Mouse (Mus musculus): Measurements from ENCODE around the gene Cdca3. TPM values are rescaled to one million over a fixed set of nuclear protein-coding genes. Genes with fewer than 3 reads are reported as not detected.

The Cdca3 gene
- polyA plus RNA-seq, 1 experiment from 2014 or later, result 166 TPM

Other genes with a start within 250 kb of the Cdca3 start
- 0.24 TPM in 1 of 2 replicates, not detected in the other for gene C1s2, start 193.5 kb upstream of the Cdca3 start, polyA plus RNA-seq (2015; fragmentation: Nextera tagmentation; extraction: Ambion mirVana)
- gene Lpcat3, start 166.5 kb upstream of the Cdca3 start, polyA plus RNA-seq (2015; fragmentation: Nextera tagmentation; extraction: Ambion mirVana), result 56.4 and 57.0 TPM in 2 replicates
- 190 and 201 TPM in 2 replicates for gene Emg1, start 117.4 kb upstream of the Cdca3 start, polyA plus RNA-seq (2015; fragmentation: Nextera tagmentation; extraction: Ambion mirVana)
- gene Phb2, start 117.2 kb upstream of the Cdca3 start, polyA plus RNA-seq (2015; fragmentation: Nextera tagmentation; extraction: Ambion mirVana), result 324 and 325 TPM in 2 replicates
- gene Ptpn6, start 90.8 kb upstream of the Cdca3 start, polyA plus RNA-seq (2015; fragmentation: Nextera tagmentation; extraction: Ambion mirVana), result 9.0 and 10.9 TPM in 2 replicates
- gene Grcc10, start 88.2 kb upstream of the Cdca3 start, polyA plus RNA-seq (2015; fragmentation: Nextera tagmentation; extraction: Ambion mirVana), result 480 and 513 TPM in 2 replicates
- gene Gm45234, start 73.5 kb upstream of the Cdca3 start, polyA plus RNA-seq (2015; fragmentation: Nextera tagmentation; extraction: Ambion mirVana), result 0.11 TPM in 1 of 2 replicates, not detected in the other
- 19.6 and 20.0 TPM in 2 replicates for gene Atn1, start 73.0 kb upstream of the Cdca3 start, polyA plus RNA-seq (2015; fragmentation: Nextera tagmentation; extraction: Ambion mirVana)
- 7.2 and 7.7 TPM in 2 replicates for gene Eno2, start 59.9 kb upstream of the Cdca3 start, polyA plus RNA-seq (2015; fragmentation: Nextera tagmentation; extraction: Ambion mirVana)
- gene Lrrc23, start 49.8 kb upstream of the Cdca3 start, polyA plus RNA-seq (2015; fragmentation: Nextera tagmentation; extraction: Ambion mirVana), result 0.59 and 0.86 TPM in 2 replicates
- 10.4 and 12.3 TPM in 2 replicates for gene Spsb2, start 20.9 kb upstream of the Cdca3 start, polyA plus RNA-seq (2015; fragmentation: Nextera tagmentation; extraction: Ambion mirVana)
- 782 and 803 TPM in 2 replicates for gene Tpi1, start 15.3 kb upstream of the Cdca3 start, polyA plus RNA-seq (2015; fragmentation: Nextera tagmentation; extraction: Ambion mirVana)
- gene Usp5, start 63 bp upstream of the Cdca3 start, polyA plus RNA-seq (2015; fragmentation: Nextera tagmentation; extraction: Ambion mirVana), result 165 and 177 TPM in 2 replicates
- 1.0 and 1.3 TPM in 2 replicates for gene Gnb3, start 10.7 kb downstream of the Cdca3 start, polyA plus RNA-seq (2015; fragmentation: Nextera tagmentation; extraction: Ambion mirVana)
- 60.4 and 61.2 TPM in 2 replicates for gene P3h3, start 28.2 kb downstream of the Cdca3 start, polyA plus RNA-seq (2015; fragmentation: Nextera tagmentation; extraction: Ambion mirVana)
- gene Gpr162, start 34.4 kb downstream of the Cdca3 start, polyA plus RNA-seq (2015; fragmentation: Nextera tagmentation; extraction: Ambion mirVana), result 2.9 and 3.5 TPM in 2 replicates
- gene Cd4, start 58.7 kb downstream of the Cdca3 start, polyA plus RNA-seq (2015; fragmentation: Nextera tagmentation; extraction: Ambion mirVana), result 0.04 and 0.15 TPM in 2 replicates
- 1.7 and 3.1 TPM in 2 replicates for gene Lag3, start 82.2 kb downstream of the Cdca3 start, polyA plus RNA-seq (2015; fragmentation: Nextera tagmentation; extraction: Ambion mirVana)
- gene Ptms, start 90.6 kb downstream of the Cdca3 start, polyA plus RNA-seq (2015; fragmentation: Nextera tagmentation; extraction: Ambion mirVana), result 303 and 321 TPM in 2 replicates
- gene Mlf2, start 101.8 kb downstream of the Cdca3 start, polyA plus RNA-seq (2015; fragmentation: Nextera tagmentation; extraction: Ambion mirVana), result 354 and 355 TPM in 2 replicates
- 128 and 133 TPM in 2 replicates for gene Cops7a, start 136.0 kb downstream of the Cdca3 start, polyA plus RNA-seq (2015; fragmentation: Nextera tagmentation; extraction: Ambion mirVana)
- 15.7 and 19.0 TPM in 2 replicates for gene Pianp, start 167.1 kb downstream of the Cdca3 start, polyA plus RNA-seq (2015; fragmentation: Nextera tagmentation; extraction: Ambion mirVana)
- 20.6 and 21.2 TPM in 2 replicates for gene Zfp384, start 179.6 kb downstream of the Cdca3 start, polyA plus RNA-seq (2015; fragmentation: Nextera tagmentation; extraction: Ambion mirVana)
- 183 and 190 TPM in 2 replicates for gene Ing4, start 210.2 kb downstream of the Cdca3 start, polyA plus RNA-seq (2015; fragmentation: Nextera tagmentation; extraction: Ambion mirVana)
- 16.5 and 19.2 TPM in 2 replicates for gene Acrbp, start 220.1 kb downstream of the Cdca3 start, polyA plus RNA-seq (2015; fragmentation: Nextera tagmentation; extraction: Ambion mirVana)
- gene Lpar5, start 238.4 kb downstream of the Cdca3 start, polyA plus RNA-seq (2015; fragmentation: Nextera tagmentation; extraction: Ambion mirVana), result 0.45 and 0.80 TPM in 2 replicates

All from limb, embryonic 13.5 days (tissue).